Mouse (Mus musculus) hindlimb bud, embryonic 11.5 days (tissue): ENCODE data around the gene Trak2.
"Not testable (repeated sequence)": the region's sequence is repeated elsewhere in the genome, so short reads cannot be mapped to it uniquely, and the experiment has no call there.

Experiments
- DNase-seq: peaks from one replicate; pipeline ENCODE4 v3.0.0-alpha.2; 2012; ENCODE audit warnings: low read depth, low spot score; ENCODE audit errors: extremely low spot score

The Trak2 gene

DNA sequence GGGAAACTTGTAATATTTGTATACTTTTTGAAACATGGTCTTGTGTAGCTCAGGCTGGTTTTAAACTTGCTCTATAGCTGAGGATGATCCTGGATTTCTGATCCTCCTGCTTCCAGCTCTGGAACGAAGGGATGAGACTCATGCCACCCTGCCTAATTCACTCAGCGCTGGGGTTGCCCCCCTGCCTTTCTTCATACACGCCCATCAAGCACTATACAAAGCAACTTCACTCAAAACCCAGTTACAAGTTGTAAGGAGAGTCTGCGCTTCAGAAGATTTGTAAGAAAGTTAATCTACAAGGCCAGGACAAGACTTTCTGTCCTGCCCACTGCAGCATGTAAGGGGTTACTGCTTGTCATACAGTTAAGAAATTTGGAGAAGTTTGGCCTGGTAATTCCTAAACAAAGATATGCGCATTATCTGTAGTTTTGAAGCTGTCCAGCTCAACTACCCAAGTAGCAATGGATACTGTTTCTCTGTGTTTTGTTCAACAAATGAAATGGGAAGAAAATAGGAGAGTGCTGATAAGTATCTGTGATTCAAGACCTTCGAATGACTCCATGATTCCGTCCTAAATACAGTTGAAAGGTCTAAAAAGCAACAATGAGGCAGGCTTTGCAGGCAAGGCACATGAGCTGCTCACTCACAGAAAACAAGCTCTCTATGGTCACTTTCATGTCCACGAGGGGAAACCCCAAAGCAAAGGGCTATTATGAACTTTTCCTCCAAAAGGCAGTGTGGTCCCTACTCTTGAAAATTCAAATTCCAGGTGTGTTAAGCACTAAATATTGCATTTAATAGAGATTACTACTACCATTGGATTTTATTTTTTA, 18.4 kb downstream of the Trak2 start:
- DNase-seq, result no peak

DNA sequence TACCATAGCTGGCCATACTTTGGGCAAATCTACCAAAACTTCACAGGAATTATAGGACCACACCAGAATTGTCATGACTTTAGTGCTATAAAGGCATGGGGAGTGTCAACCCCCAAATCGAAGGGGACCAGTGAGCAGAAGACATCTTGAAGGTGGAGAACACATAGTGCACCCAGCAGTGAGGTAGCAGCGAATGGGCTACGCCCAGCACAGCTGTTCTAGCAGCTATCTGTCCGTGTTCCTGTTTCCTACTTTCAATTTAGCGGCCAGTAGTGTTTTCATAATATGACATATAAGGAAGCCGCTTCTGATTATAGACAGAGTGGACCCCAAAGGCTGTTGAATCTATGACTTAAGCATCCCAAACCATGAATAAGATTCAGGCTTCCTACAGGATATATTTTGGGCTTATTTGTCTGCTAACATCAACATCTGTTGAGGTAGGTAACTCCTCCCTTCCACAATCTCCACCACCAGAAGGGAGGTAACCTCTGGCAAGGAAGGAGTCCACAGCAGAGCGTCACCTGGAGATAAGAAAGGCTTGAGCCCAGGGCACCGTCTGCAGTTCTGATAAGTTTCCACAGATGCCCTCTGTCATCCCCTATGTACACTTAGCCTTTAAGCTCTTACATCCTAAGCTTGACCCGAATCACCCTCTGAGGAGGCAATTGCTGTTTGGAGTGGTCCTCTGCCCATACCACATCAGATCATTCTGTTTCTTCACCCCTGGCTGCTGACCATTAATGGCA, 19.4 kb downstream of the Trak2 start:
- DNase-seq, result no peak

DNA sequence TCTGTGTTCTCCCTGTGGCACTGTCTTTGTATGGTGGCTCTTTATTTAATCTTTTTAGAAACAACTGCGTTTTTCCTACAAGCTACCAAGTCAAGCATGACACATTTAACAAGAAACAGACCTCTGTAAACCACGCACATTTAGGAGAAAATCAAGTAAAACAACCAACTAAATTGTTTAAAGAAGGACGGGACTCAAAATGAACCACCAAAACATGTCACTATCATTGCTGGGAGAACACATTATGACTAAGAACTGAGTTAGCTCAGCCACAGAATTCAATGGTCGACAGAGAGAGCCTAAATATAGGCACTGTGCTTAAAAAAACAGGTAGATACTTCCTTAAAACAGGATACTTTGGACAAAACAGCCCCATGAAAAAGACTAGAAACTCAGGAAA, 20.2 kb downstream of the Trak2 start:
- DNase-seq, result no peak

DNA sequence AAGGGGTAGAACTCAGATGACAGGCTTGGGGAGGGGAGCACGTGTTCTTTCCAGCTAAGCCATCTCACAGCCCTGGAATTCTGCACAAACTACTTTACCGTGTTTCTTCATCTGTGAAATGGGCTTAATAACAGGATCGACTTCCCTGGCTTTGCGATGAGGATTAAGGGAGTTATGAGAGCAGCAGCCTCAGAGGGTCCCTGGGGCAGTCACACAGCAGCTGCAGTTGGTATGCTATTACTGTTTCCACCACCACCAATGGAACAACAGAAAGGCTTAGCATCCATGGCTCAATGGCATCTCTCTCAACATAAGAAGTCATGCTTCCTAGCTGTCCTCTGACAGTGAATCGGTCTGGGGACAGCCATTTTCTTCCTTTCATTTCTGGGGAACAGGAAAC, 20.7 kb downstream of the Trak2 start:
- no peak for DNase-seq

DNA sequence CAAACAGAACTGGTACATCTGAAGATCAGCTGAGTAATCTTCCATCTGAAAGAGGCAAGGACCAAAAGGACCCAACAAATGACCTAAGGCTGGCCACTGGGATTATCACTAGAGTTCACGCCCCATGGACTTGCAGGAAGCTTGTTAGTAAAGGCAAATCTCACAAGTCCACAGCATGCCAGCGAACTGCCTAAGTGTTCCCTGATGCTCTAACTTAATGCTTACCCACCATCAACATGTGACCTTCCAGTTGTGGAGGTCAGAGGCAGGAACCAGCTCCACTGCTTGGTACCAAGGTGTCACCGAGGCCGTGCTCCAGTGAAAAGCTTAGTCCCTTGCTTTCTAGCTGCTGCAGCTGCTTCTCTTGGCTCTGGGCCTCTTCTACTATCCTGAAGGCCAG, 21.4 kb downstream of the Trak2 start:
- DNase-seq, result no peak

DNA sequence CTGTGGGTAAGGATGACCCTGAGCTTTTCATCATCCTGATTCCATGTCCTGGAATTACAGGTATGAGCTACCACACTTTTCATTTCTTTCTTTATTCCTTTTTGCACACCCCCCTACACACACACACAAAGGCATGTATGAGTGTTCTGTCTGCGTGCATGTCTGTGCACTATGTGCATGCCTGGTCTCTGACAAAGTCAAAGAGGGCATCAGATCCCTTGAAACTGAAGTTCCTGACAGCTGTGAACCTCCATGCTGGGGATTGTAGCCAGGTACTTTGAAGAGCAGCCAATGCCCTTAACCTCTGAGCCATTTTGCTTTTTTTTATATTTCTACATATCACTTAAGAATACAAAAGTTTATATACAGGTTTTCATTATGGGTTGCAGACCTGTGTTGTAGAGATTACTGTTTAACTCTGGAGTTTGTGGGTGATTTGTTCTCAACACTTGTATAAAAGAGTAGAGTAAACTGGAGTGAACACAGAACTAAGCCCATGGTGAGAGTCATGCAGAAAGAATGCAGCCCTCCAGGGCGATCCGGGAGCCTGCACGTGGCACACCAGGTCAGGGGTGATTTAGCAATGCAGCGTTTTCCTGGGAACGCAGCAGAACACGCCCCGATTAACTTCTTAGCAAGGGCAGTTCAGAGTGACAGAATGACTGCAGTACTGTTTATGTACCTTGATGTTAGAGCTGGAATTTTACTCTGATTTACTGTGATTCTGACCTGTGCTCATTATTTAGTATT, 22.2 kb downstream of the Trak2 start:
- no peak for DNase-seq

DNA sequence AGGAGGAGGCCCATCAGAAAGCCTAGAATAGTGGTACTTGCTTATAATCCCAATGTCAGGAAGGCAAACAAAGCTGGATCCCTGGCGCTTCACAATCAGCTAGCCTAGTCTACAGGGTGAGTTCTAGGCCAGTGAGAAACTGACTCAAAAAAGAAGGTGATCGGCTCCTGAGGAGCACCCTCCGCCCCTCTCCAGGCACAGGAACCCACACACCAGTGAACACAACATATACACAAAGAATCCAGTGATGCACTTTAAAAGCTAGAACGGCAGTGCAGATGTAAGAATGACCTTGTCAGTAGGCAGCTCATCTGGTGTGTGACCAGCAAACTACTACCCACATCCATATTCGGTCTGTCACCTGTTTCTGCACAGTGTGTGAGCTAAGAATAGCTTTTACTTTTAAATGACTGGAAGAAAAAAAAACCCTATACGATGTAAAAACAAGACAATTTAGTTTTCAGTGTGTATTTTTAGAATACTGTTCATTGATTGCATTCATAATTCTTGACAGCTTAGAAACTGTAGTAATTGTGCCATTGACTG, 23.6 kb downstream of the Trak2 start:
- no peak for DNase-seq

DNA sequence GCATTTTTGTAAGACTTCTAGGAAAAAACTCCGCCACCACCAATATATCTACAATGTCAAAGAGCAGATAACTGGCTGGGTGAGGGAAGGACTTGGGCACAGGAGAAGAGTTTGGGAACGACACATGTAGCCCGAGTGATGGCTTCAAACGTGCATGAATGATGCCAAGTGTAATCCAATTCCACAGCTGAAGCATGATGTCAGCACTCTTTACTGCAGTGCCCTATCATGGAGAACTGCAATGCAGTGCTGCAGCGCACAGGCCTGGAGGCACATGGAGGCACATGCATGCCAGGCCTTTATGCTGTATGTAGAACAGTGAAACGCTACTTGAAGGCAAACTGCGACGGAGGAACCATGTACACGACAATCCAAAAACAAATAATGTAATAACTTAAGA, 26.5 kb downstream of the Trak2 start:
- DNase-seq, result no peak

DNA sequence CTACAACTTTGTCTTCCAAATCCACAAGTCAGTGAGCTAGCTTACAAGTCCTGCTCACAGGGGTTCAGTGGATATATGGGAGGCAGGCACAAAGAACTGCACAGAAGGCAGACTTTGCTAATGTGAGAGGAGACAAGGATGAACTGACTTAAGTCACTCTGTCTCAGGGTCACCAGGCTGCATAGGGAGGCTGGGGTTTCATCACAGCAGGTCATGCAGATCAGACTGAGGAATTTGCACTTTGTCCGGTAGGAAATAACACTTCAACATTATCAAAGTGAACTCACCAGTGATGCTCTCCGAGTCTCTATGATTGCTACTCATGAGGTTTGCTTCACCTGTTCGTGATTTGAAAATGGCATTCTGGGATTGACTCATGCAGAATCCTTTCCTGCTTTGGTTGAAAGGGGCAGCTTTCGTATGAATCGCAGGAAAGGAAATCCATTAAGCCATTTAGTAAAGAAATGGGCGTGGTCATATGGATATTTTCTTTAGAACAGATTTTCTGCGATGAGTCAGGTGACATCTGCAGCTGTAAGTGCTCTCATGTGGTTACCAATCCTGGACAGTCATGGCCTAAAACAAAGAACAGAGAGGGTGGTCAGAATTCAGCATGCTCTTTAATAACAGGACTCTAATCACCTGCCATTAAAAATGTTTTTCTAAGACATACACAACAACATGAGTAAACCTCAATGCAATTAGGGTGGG, 27.1 kb downstream of the Trak2 start:
- DNase-seq, result no peak

DNA sequence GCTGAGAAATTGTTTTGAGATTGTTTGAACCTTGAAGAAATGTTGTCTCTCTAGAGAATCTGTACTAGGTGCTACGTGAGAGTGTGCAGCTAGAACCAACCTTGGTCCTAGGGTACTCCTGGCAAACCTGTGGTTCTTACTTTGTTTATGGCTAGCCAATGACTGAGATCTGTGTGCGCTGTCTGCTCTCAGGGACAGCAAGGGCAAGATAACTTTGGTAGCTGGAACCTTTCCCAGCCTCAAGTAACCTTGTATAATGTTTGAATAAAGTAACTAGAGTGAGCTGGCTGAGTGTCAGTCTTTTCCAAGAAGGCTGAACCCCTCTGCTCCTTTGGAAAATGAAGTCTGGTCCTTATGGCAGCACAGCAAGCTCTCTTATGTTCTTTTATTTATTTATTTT, 27.7 kb downstream of the Trak2 start:
- no peak for DNase-seq

DNA sequence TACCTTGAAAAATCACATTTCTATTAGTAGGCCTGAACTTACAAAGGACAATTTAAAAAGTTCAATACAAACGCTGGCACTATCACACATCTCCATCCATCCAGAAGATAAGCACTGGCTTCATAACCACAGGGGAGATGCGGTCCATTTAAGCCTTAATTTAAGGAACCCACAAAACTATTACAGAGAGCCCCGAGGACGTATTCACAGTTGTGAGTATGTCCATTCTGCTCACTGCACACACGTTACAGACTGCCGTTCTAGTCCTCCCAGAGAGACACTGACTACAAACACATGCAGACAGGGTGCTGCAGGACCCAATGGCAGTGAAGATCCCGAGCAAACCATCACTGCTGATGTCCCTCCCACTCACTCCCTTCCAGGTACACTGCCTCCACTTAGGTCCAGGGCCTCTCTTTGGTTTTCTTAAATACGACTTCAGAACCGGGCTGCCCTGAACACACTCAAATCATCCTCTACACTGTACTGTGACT, 35.6 kb downstream of the Trak2 start:
- no peak for DNase-seq

DNA sequence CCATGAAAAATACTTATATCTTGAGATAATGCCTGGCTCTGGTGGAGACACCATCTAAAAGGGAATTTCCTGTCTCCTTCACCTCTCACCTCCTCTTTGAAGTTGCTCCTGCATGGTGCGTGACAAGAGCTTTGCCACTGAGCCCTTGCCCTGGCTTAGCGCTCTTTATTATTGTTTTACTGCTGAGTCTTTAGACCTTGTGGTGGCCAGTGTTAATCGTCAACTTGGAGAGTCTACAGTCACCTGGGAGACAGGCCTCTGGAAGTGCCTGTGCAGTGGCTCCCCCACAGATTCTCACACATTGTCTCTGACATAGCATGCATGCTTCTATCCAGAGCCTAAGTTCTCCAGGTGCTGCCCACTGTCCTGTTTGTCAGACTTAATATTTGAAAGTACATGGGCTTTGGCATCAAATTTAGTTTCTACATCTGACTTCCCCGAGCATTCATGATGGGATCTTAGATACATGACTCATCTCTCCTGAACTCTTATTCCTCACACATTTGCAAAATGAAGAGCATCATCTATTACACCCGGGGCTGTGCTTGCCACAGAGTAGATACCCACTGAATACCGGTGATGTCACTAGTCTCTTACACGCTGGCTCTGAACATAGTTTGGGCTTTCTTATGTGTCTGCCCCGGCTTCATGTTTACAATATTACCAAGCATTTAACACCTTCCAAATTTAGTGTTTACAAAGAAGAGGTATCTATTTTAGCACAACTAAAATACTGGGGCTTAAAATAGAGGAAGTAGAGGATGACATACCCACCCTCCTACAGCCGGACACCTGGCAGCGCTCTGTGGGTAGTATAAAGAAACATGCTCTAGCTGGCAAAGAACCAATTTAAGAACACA, 36.3 kb downstream of the Trak2 start:
- DNase-seq, result no peak

DNA sequence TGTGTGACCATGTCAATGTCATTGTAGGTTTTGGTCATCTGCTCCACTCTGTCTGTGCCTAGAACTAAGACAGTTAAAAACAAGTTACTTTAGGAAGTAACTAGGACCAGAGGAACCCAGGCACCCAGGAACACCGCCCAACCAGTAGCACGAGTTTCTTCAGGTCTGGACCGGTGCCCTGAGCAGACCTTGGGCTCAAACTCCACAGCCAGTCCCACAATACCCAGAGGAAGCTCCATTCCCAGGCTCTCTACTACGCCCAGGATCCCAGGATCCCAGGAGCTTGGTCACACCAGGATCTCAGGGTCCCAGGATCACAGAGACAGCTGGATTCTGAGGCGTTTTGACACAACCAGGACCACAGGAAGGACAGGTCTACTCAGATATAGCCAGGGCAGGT, 46.6 kb downstream of the Trak2 start:
- no peak for DNase-seq

DNA sequence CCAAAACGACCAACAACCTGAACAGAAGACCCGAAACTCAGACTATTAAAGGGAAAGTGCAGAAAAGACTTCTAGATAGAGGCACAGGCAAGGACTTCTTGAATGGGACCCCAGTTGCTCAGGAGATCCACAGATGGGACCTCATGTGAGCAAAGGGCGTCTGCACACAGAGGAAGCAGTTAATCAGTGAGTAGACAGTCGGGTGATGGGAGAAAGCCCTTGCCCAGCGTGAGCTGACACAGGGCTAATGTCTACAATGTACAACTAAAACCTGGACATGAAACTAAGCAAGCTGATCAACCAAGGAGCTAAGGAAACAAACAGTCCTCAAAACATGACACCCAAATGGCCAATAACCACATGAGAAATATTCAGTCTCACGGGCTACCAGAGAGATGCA, 55.7 kb downstream of the Trak2 start:
- DNase-seq, result no peak

DNA sequence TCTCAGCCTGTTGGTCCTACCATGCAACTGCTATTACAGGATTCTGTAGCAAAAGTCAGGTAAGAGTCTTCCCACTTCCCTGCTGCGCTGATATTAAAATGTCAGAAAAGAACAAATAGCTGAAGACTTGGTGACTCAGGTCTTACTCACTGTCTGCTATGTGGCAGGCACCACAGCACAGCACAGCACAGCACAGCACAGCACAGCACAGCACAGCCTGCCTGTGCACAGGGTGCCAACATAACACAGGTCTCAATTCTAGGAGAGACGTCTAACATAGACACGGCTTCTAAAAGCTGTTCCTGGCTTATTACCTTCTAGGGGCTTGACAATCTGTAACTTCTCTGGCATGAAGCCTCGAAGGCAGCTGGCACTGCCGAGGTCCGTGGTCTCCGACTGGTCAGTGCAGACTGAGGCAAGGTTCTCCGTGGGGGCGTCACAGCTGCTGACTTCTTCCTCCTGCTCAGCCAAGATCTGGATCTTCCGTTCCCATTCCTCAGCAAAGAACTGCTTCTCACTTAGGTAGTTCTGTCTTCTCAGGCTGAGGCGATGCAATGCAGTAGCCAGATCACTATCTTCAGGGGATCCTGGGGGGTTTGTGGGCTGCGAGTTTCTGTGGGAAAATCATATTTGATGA, 63.5 kb downstream of the Trak2 start:
- no peak for DNase-seq

DNA sequence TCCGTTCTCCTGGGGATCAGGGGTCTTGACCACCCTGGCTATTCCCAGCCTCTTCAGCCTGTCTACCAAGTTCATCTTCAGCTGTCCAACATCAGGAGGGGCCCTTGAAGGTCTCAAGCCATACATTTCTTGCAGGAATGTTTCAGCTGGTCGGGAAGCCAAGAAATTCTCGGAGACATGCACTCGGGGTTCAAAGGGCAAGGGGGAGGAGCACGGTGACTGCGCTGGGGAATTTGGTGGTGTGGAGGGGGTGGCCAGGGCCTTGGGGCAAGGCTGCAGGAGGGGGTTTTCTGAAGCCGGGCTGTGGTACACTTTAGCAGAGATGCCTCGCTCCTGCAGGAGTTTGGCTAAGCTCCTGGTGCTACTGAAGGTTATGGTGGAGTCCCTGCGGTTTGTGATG, 69.5 kb downstream of the Trak2 start:
- DNase-seq, result no peak

DNA sequence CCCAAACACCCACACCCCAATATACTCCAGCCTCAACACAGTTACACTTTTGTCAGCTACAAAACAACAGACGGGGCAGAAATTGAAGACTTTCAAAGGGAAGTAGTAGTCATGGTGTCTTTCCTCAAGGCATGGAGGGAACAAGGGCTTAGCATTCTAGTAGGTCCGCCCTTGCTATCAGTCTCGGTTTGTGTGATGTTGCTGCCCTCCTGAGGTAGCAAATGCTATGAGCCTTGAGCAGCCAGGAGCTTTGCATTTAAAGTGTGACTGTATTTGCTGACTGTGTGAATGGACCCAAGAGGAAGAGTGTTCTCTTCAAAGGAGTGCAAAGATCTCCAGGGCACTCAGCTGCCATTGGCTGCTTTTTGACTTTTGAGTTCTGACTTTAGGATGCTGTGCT, 75.7 kb downstream of the Trak2 start:
- not testable (repeated sequence) for DNase-seq

DNA sequence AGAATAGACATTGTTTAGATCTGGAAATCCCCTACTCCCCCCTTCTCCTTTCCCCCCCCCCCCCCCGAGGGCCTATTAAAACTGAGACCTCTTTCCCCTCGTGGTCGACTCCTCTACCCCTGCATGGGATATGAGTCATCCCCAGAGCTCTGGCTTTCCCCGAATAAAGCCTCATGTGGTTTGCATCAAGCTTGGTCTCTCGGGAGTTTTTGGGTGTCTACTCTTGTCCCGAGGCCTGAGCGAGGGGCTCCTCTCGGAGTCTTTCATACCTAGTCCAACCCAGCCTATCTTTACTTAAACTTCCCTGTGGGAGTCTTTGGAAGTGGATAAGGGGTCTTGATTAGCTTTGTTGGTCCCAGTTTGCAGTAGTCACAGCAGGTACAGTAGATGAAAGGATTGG, 80.8 kb downstream of the Trak2 start:
- DNase-seq, result not testable (repeated sequence)

DNA sequence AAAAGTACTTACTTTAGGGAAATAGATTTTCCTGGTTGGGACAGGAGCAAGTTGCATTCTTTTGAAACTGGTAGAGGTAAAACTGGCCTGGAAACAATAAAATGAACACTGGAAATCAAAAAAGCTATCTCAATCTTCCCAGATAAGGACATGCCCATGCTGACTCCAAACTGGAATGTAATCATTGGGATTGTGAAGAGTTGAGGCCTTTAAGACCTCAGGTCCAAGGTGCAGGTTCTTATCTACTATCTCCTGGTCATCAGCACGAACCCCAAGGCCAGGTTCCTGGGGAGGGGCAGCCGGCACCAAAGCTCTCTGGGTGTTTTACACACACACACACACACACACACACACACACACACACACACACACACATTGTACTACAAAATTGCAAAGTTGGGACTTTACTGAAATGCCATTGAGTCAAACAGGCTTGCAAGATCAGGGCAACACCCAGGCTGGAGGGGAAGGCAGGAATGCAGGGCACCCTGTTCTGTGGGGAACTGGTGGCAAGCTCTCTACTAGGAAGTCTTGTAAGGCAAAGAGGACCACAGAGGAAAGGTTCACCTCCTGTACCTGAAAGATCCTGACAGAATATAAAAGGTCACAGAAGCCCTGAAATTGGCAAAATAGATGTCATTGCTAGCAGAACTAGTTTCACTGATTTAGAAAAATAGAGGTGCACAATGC, 81.6 kb downstream of the Trak2 start:
- not testable (repeated sequence) for DNase-seq
